Mouse (Mus musculus) forebrain, embryonic 11.5 days (tissue): ENCODE measurements around the gene 4930447C04Rik. TPM values are rescaled to one million over a fixed set of nuclear protein-coding genes. Genes with fewer than 3 reads are reported as not detected.

Source experiments
- ATAC-seq: fragments of 200-750 bp; cut with Nextera tagmentation; replicated peaks from 2 replicates; pipeline ENCODE4 v1.8.0; 2017; ENCODE audit warnings: moderate TSS enrichment; ENCODE audit not compliant: low FRiP score
- DNase-seq: peaks from one replicate; pipeline ENCODE4 v3.0.0-alpha.2; 2017; ENCODE audit warnings: low spot score
- H3K27ac ChIP-seq: fragments of 300-500 bp; sonication (generic); 2 replicates; pipeline ENCODE4 v1.5.1; 2014; ENCODE audit warnings: low read depth, low read length
- H3K27me3 ChIP-seq: fragments of 300-500 bp; sonication (generic); 2 replicates; pipeline ENCODE4 v1.6.1; 2014; ENCODE audit warnings: mild to moderate bottlenecking, low read length, mixed read lengths; ENCODE audit not compliant: control insufficient read depth, insufficient read depth
- H3K36me3 ChIP-seq: fragments of 300-500 bp; sonication (generic); 2 replicates; pipeline ENCODE4 v1.6.1; 2014; ENCODE audit warnings: mild to moderate bottlenecking, low read length, moderate library complexity, mixed read lengths; ENCODE audit not compliant: control insufficient read depth, insufficient read depth
- H3K4me1 ChIP-seq: fragments of 300-500 bp; sonication (generic); replicated peaks from 2 replicates; pipeline ENCODE4 v1.6.1; 2014; ENCODE audit warnings: low read length, mixed read lengths; ENCODE audit not compliant: control insufficient read depth, insufficient read depth
- H3K4me2 ChIP-seq: fragments of 300-500 bp; sonication (generic); 2 replicates; pipeline ENCODE4 v1.6.1; 2014; ENCODE audit warnings: low read depth, mild to moderate bottlenecking, low read length, moderate library complexity, mixed read lengths; ENCODE audit not compliant: severe bottlenecking
- H3K4me3 ChIP-seq: fragments of 300-500 bp; sonication (generic); 2 replicates; pipeline ENCODE4 v1.5.1; 2014; ENCODE audit warnings: low read depth, low read length
- H3K9ac ChIP-seq: fragments of 300-500 bp; sonication (generic); 2 replicates; pipeline ENCODE4 v1.6.1; 2014; ENCODE audit warnings: low read length
- H3K9me3 ChIP-seq: fragments of 300-500 bp; sonication (generic); 2 replicates; pipeline ENCODE4 v1.6.1; 2016; ENCODE audit warnings: low read length, mixed read lengths; ENCODE audit not compliant: control insufficient read depth
- WGBS: fragments of 180-500 bp; shearing (Covaris S2); extraction: QIAGEN DNeasy Blood & Tissue Kit; methylation state at CpG from one replicate; pipeline ENCODE4 v1.1.7; 2014; 5-methylcytosine and 5-hydroxymethylcytosine counted together
- polyA plus RNA-seq: library from polyadenylated mRNA; unstranded; fragments of >200 nt; fragmentation: Nextera tagmentation; extraction: Ambion mirVana; gene quantifications from 2 replicates; pipeline ENCODE4 v1.2.1, GENCODE M21; 2014

4930447C04Rik gene
- polyA plus RNA-seq, 1 experiment from 2014 or later, result 2.9 TPM

GRCm38 (mm10) chr12:72853406-72854076 is 87.0 kb downstream of the 4930447C04Rik start:
- no peak for ATAC-seq
- H3K9ac ChIP-seq, result no peak overlapping the region

GRCm38 (mm10) chr12:72852264-72852663 is 88.3 kb downstream of the 4930447C04Rik start:
- H3K4me1 ChIP-seq, result no peaks in the 10 kb centered on the region; the same call in 1 of the 2 replicates

More at GRCm38 (mm10) chr12:72853406-72854076, 87.0 kb downstream of the 4930447C04Rik start:
- H3K4me3 ChIP-seq, result no peak overlapping the region
- no peak for DNase-seq
- no peaks in the 10 kb centered on the region for H3K36me3 ChIP-seq
- H3K4me2 ChIP-seq, result peak overlapping the region; percentile 5; the same call in 1 of the 2 replicates
- peaks cover 78% of the 10 kb centered on the region for H3K27me3 ChIP-seq
- no peak overlapping the region for H3K27ac ChIP-seq
- H3K9me3 ChIP-seq, result no peaks in the 10 kb centered on the region
- no peaks in the 10 kb centered on the region; the same call in 1 of the 2 replicates for H3K4me1 ChIP-seq
- 16% methylated on average over 13 of the region's 13 CpGs for WGBS

GRCm38 (mm10) chr12:72850146-72850545 is 90.4 kb downstream of the 4930447C04Rik start:
- Histone ChIP-seq H3K9ac (no peak overlapping the region), H3K36me3 (no peaks in the 10 kb centered on the region), H3K27me3 (peaks cover 80% of the 10 kb centered on the region), H3K4me3 (no peak overlapping the region), H3K9me3 (no peaks in the 10 kb centered on the region), H3K4me2 (no peak overlapping the region), H3K4me1 (no peaks in the 10 kb centered on the region; the same call in 1 of the 2 replicates), H3K27ac (no peak overlapping the region)
- ATAC-seq, result no peak
- DNase-seq, result no peak
- 56% methylated on average over 9 of the region's 9 CpGs for WGBS

More at GRCm38 (mm10) chr12:72852264-72852663, 88.3 kb downstream of the 4930447C04Rik start:
- WGBS, result 17% methylated on average over 6 of the region's 6 CpGs
- no peaks in the 10 kb centered on the region for H3K36me3 ChIP-seq
- DNase-seq, result no peak
- peaks cover 84% of the 10 kb centered on the region for H3K27me3 ChIP-seq
- H3K9ac ChIP-seq, result no peak overlapping the region
- no peak overlapping the region for H3K27ac ChIP-seq
- H3K4me2 ChIP-seq, result no peak overlapping the region
- no peak for ATAC-seq
- no peaks in the 10 kb centered on the region for H3K9me3 ChIP-seq
- H3K4me3 ChIP-seq, result no peak overlapping the region

- WGBS, result 26% methylated on average over 7 of the region's 7 CpGs
Measured at GRCm38 (mm10) chr12:72847725-72848124, 92.8 kb downstream of the 4930447C04Rik start.

GRCm38 (mm10) chr12:72845946-72846345 is 94.6 kb downstream of the 4930447C04Rik start:
- Histone ChIP-seq H3K36me3 (no peaks in the 10 kb centered on the region), H3K27ac (no peak overlapping the region), H3K4me2 (no peak overlapping the region), H3K4me3 (no peak overlapping the region), H3K9ac (no peak overlapping the region), H3K4me1 (no peaks in the 10 kb centered on the region), H3K27me3 (peaks cover 63% of the 10 kb centered on the region), H3K9me3 (no peaks in the 10 kb centered on the region)
- no peak for ATAC-seq
- WGBS, result 13% methylated on average over 10 of the region's 10 CpGs
- DNase-seq, result no peak

More at GRCm38 (mm10) chr12:72847725-72848124, 92.8 kb downstream of the 4930447C04Rik start:
- Histone ChIP-seq H3K27ac (no peak overlapping the region), H3K9me3 (no peaks in the 10 kb centered on the region), H3K4me2 (no peak overlapping the region), H3K27me3 (peaks cover 72% of the 10 kb centered on the region), H3K36me3 (no peaks in the 10 kb centered on the region), H3K4me1 (no peaks in the 10 kb centered on the region), H3K4me3 (no peak overlapping the region), H3K9ac (no peak overlapping the region)
- ATAC-seq (no peak), DNase-seq (no peak)

- Histone ChIP-seq H3K27me3 (peaks cover 45% of the 10 kb centered on the region), H3K9me3 (no peaks in the 10 kb centered on the region), H3K27ac (no peak overlapping the region), H3K4me1 (no peaks in the 10 kb centered on the region), H3K9ac (peak overlapping the region; percentile 27; the same call in 1 of the 2 replicates), H3K36me3 (no peaks in the 10 kb centered on the region), H3K4me2 (peak overlapping the region; percentile 39; the same call in 1 of the 2 replicates), H3K4me3 (peak overlapping the region; percentile 10; the same call in 1 of the 2 replicates)
- WGBS, result 23% methylated on average over 12 of the region's 12 CpGs
- DNase-seq (peak; percentile 69), ATAC-seq (peak; percentile 60)
Measured at GRCm38 (mm10) chr12:72843973-72844620, 96.5 kb downstream of the 4930447C04Rik start.

- Histone ChIP-seq H3K4me1 (no peaks in the 10 kb centered on the region), H3K4me3 (no peak overlapping the region), H3K9ac (no peak overlapping the region; the same call in 1 of the 2 replicates), H3K27me3 (peaks cover 41% of the 10 kb centered on the region), H3K4me2 (no peak overlapping the region), H3K27ac (no peak overlapping the region), H3K36me3 (no peaks in the 10 kb centered on the region), H3K9me3 (no peaks in the 10 kb centered on the region)
- no peak for ATAC-seq
- WGBS, result 86% methylated on average over 4 of the region's 4 CpGs
- no peak for DNase-seq
Measured at GRCm38 (mm10) chr12:72843555-72843954, 97.0 kb downstream of the 4930447C04Rik start.

- ATAC-seq (no peak), DNase-seq (no peak)
- H3K9ac ChIP-seq, result no peak overlapping the region
- H3K4me2 ChIP-seq, result no peak overlapping the region
- H3K4me3 ChIP-seq, result no peak overlapping the region
- no peak overlapping the region for H3K27ac ChIP-seq
- H3K27me3 ChIP-seq, result peaks cover 36% of the 10 kb centered on the region
- 88% methylated on average over 4 of the region's 4 CpGs for WGBS
- H3K4me1 ChIP-seq, result no peaks in the 10 kb centered on the region
- H3K9me3 ChIP-seq, result no peaks in the 10 kb centered on the region
- H3K36me3 ChIP-seq, result no peaks in the 10 kb centered on the region
Measured at GRCm38 (mm10) chr12:72843135-72843534, 97.4 kb downstream of the 4930447C04Rik start.
